Mouse (Mus musculus) G1E (cell line): Measurements from ENCODE around the gene Slamf6.

Experiments
- CTCF ChIP-seq: IDR thresholded peaks from 2 replicates; pipeline ENCODE4 v1.5.1; 2012; ENCODE audit warnings: low read depth, low read length, inconsistent platforms, mixed read lengths
- GATA1 ChIP-seq: IDR thresholded peaks from 2 replicates; pipeline ENCODE4 v1.6.1; 2012; ENCODE audit warnings: borderline replicate concordance, low read length, inconsistent platforms, mixed read lengths
- GATA2 ChIP-seq: IDR thresholded peaks from 2 replicates; pipeline ENCODE4 v1.6.1; 2012; ENCODE audit warnings: low read depth, low read length, inconsistent platforms, borderline replicate concordance
- TAL1 ChIP-seq: conservative IDR thresholded peaks from 2 replicates; pipeline ENCODE4 v1.6.1; 2012; ENCODE audit warnings: low read depth, low read length, inconsistent platforms, mixed read lengths

- TF ChIP-seq CTCF (no peak), TAL1 (no peak), GATA1 (no peak), GATA2 (no peak)
These were observed 16.5 kb downstream of the Slamf6 start for GRCm38 (mm10) chr1:171933851-171934250.
